Mouse (Mus musculus) CH12.LX (cell line): ENCODE results near the gene Gm37240.

Experiments
- CHD1 ChIP-seq: IDR thresholded peaks from 2 replicates; pipeline ENCODE4 v1.6.1; 2012; ENCODE audit warnings: low read depth, low read length, improper control_type of control experiment, inconsistent platforms
- CTCF ChIP-seq, 2 experiments: IDR thresholded peaks in 1 of 2; conservative IDR thresholded peaks in 1 of 2; 2 replicates each; pipeline ENCODE4 v1.5.1; 2011 to 2012; ENCODE audit warnings: low read depth in 2 of 2, low read length in 2 of 2, improper control_type of control experiment in 1 of 2, inconsistent platforms in 1 of 2, mild to moderate bottlenecking in 1 of 2, moderate library complexity in 1 of 2
- E2F4 ChIP-seq: IDR thresholded peaks from 2 replicates; pipeline ENCODE4 v1.6.1; 2011; ENCODE audit warnings: low read depth, low read length, improper control_type of control experiment; ENCODE audit not compliant: insufficient replicate concordance
- EP300 ChIP-seq: IDR thresholded peaks from 2 replicates; pipeline ENCODE4 v1.6.1; 2011; ENCODE audit warnings: low read length, improper control_type of control experiment
- ETS1 ChIP-seq: conservative IDR thresholded peaks from 2 replicates; pipeline ENCODE4 v1.6.1; 2012; ENCODE audit warnings: low read depth, mild to moderate bottlenecking, inconsistent platforms, low read length, improper control_type of control experiment, moderate library complexity
- MAX ChIP-seq: IDR thresholded peaks from 2 replicates; pipeline ENCODE4 v1.6.1; 2011; ENCODE audit warnings: low read length, improper control_type of control experiment
- MAZ ChIP-seq: IDR thresholded peaks from 2 replicates; pipeline ENCODE4 v1.6.1; 2012; ENCODE audit warnings: low read depth, mild to moderate bottlenecking, inconsistent platforms, low read length, improper control_type of control experiment, moderate library complexity
- RCOR1 ChIP-seq: conservative IDR thresholded peaks from 2 replicates; pipeline ENCODE4 v1.6.1; 2012; ENCODE audit warnings: low read depth, mild to moderate bottlenecking, inconsistent platforms, low read length, improper control_type of control experiment
- TCF12 ChIP-seq: IDR thresholded peaks from 2 replicates; pipeline ENCODE4 v1.6.1; 2014; ENCODE audit warnings: low read depth, mild to moderate bottlenecking, inconsistent platforms, low read length, improper control_type of control experiment
- ZMIZ1 ChIP-seq: IDR thresholded peaks from 2 replicates; pipeline ENCODE4 v1.6.1; 2012; ENCODE audit warnings: low read depth, mild to moderate bottlenecking, inconsistent platforms, low read length, improper control_type of control experiment

- TF ChIP-seq EP300, result no peak
- no peak for TF ChIP-seq ZMIZ1
- no peak for TF ChIP-seq RCOR1
- TF ChIP-seq ETS1, result no peak
- no peak for TF ChIP-seq CTCF (conservative IDR thresholded peaks at IDR 0.05 in 1 of 2, IDR thresholded peaks at IDR 0.05 in 1 of 2; ENCODE audit: low read depth in 2 of 2, low read length in 2 of 2)
- no peak for TF ChIP-seq TCF12
- TF ChIP-seq E2F4, result no peak
- TF ChIP-seq CHD1, result no peak
- TF ChIP-seq MAZ, result no peak
- TF ChIP-seq MAX, result no peak
These were observed 1032.9 kb downstream of the Gm37240 start for GRCm38 (mm10) chr3:84854440-84854839.
